Mouse (Mus musculus): ENCODE measurements around the gene Gm20837. TPM values are rescaled to one million over a fixed set of nuclear protein-coding genes. Genes with fewer than 3 reads are reported as not detected.
"Not testable (repeated sequence)": the region's sequence is repeated elsewhere in the genome, so short reads cannot be mapped to it uniquely, and the experiment has no call there.

The Gm20837 gene
- polyA plus RNA-seq (2012; rRNA removed): not detected in 2 replicates

GRCm38 (mm10) chrY:90400948-90401347, at the start of gene Gm20837:
Gene Gm20837, plus strand, starts transcription at chrY:90401248.
- not testable (repeated sequence) for DNase-seq (ENCODE audit: extremely low spot score in 1 of 2, low spot score in 1 of 2)
